Mouse (Mus musculus): Measurements from ENCODE around the gene Fam117a.

Fam117a gene

GRCm38 (mm10) chr11:95365596-95365995 lies 28.8 kb downstream of the Fam117a start:
- DNase-seq (ENCODE audit: low spot score in 2 of 2): peak; percentile 79 to 84

- no peak for DNase-seq (ENCODE audit: low spot score in 2 of 2)
Measured at GRCm38 (mm10) chr11:95366280-95366897, 29.6 kb downstream of the Fam117a start.

- DNase-seq (ENCODE audit: low spot score in 2 of 2): no peak
Measured at GRCm38 (mm10) chr11:95367011-95367735, 30.4 kb downstream of the Fam117a start.

GRCm38 (mm10) chr11:95368231-95368823 lies 31.5 kb downstream of the Fam117a start:
- no peak for DNase-seq (ENCODE audit: low spot score in 2 of 2)

GRCm38 (mm10) chr11:95368871-95369270 lies 32.1 kb downstream of the Fam117a start:
- no peak for DNase-seq (ENCODE audit: low spot score in 2 of 2)

GRCm38 (mm10) chr11:95369964-95370890 lies 33.4 kb downstream of the Fam117a start:
- DNase-seq (ENCODE audit: low spot score in 2 of 2): peak; percentile 50 to 62

GRCm38 (mm10) chr11:95371182-95371581 lies 34.4 kb downstream of the Fam117a start:
- no peak for DNase-seq (ENCODE audit: low spot score in 2 of 2)

GRCm38 (mm10) chr11:95378926-95379325 lies 42.1 kb downstream of the Fam117a start:
- DNase-seq (ENCODE audit: low spot score in 2 of 2): no peak

GRCm38 (mm10) chr11:95379552-95379951 lies 42.7 kb downstream of the Fam117a start:
- no peak for DNase-seq (ENCODE audit: low spot score in 2 of 2)

- no peak for DNase-seq (ENCODE audit: low spot score in 2 of 2)
Measured at GRCm38 (mm10) chr11:95380711-95381110, 43.9 kb downstream of the Fam117a start.

GRCm38 (mm10) chr11:95381146-95381545 lies 44.3 kb downstream of the Fam117a start:
- no peak for DNase-seq (ENCODE audit: low spot score in 2 of 2)

GRCm38 (mm10) chr11:95383331-95383986 lies 46.6 kb downstream of the Fam117a start:
- DNase-seq (ENCODE audit: low spot score in 2 of 2): no peak

GRCm38 (mm10) chr11:95384004-95384318 lies 47.1 kb downstream of the Fam117a start:
- no peak for DNase-seq (ENCODE audit: low spot score in 2 of 2)

- peak; percentile 95 to 98 for DNase-seq (ENCODE audit: low spot score in 2 of 2)
Measured at GRCm38 (mm10) chr11:95384319-95384972, 47.6 kb downstream of the Fam117a start, which contains the start of gene Slc35b1. Gene Slc35b1 (plus strand): TSS chr11:95384692.

GRCm38 (mm10) chr11:95384973-95385320 lies 48.1 kb downstream of the Fam117a start:
- no peak for DNase-seq (ENCODE audit: low spot score in 2 of 2)

- DNase-seq (ENCODE audit: low spot score in 2 of 2): no peak
Measured at GRCm38 (mm10) chr11:95387354-95387753, 50.5 kb downstream of the Fam117a start.

GRCm38 (mm10) chr11:95389006-95389405 lies 52.2 kb downstream of the Fam117a start:
- DNase-seq (ENCODE audit: low spot score in 2 of 2): no peak

- no peak for DNase-seq (ENCODE audit: low spot score in 2 of 2)
Measured at GRCm38 (mm10) chr11:95390420-95390819, 53.6 kb downstream of the Fam117a start.

GRCm38 (mm10) chr11:95391201-95391600 lies 54.4 kb downstream of the Fam117a start:
- no peak for DNase-seq (ENCODE audit: low spot score in 2 of 2)

- peak; percentile 58 to 69 for DNase-seq (ENCODE audit: low spot score in 2 of 2)
Measured at GRCm38 (mm10) chr11:95391743-95392142, 54.9 kb downstream of the Fam117a start.

- peak; percentile 88 to 91 for DNase-seq (ENCODE audit: low spot score in 2 of 2)
Measured at GRCm38 (mm10) chr11:95392223-95392667, 55.4 kb downstream of the Fam117a start.

Measured in right cerebral cortex, postnatal 10 days (tissue).